Mouse (Mus musculus): ENCODE measurements at regions not wholly inside any gene's neighbourhood (a gene's known extent, or its start where the extent isn't known, plus 50 kb on each side); places are given as distances from the start of the nearest gene placed in this dataset.
"Not testable (repeated sequence)": the region's sequence is repeated elsewhere in the genome, so short reads cannot be mapped to it uniquely, and the experiment has no call there.

DNA sequence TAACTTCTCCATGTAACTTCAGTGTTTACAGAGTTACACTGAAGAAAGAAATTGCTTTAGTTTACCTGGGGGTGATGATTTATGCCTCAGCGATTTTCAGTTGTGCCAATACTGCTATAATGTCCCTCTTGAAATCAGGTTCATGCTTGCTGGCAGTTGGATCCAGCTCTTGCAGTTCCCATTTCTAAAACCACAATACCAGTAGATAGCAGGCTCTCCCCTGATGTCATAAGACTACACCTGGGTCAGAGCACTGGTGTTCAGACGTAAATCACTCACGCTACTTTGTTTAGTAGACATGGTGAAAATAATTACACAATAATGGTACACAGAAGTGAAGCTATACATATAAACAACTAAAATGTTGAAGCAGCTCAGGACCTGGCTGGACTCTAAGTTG lies 800.2 kb upstream of the Zfp386 start:
- not testable (repeated sequence) for TF ChIP-seq MAFK (IDR thresholded peaks at IDR 0.05; ENCODE audit: insufficient read depth, low read depth, low read length); CHD2 (IDR thresholded peaks at IDR 0.05; ENCODE audit: low read depth, low read length); HCFC1 (IDR thresholded peaks at IDR 0.05; ENCODE audit: borderline replicate concordance, insufficient read depth, low read length); ZC3H11A (IDR thresholded peaks at IDR 0.05; ENCODE audit: borderline replicate concordance, low read depth, low read length)

All from ES-E14 (cell line).